ENCODE assay signal across 7 mouse cellular contexts in genomic region chr8:70672325-70673078, GRCm38 (mm10). TPM values are rescaled to one million over a fixed set of nuclear protein-coding genes. Genes with fewer than 3 reads are reported as not detected.
DNase-seq lines count a peak whose midpoint lies in the region; ATAC-seq and TF ChIP-seq lines count a peak whose summit lies in the region.

No protein-coding gene starts in this region.

- WGBS in lung, embryonic 14.5 days = 38% methylated on average over 19 of the region's 19 CpGs
- WGBS in embryonic facial prominence, embryonic 13.5 days = 39% methylated on average over 19 of the region's 19 CpGs
- 40% methylated on average over 19 of the region's 19 CpGs for WGBS in limb, embryonic 11.5 days
- WGBS in small intestine, adult 2 months = 32% methylated on average over 19 of the region's 19 CpGs

- no peak; the same call in 1 of the 2 replicates for ATAC-seq in lung, embryonic 14.5 days (ENCODE audit: insufficient read depth)
- ATAC-seq in embryonic facial prominence, embryonic 13.5 days (ENCODE audit: insufficient number of reproducible peaks, insufficient read depth, low FRiP score, low TSS enrichment, low read depth) = no peak; the same call in 1 of the 2 replicates
- peak; percentile 45; the same call in 1 of the 2 replicates for ATAC-seq in limb, embryonic 11.5 days (ENCODE audit: insufficient number of reproducible peaks, low FRiP score, low TSS enrichment, low read depth)
- no peak for ATAC-seq in inflammation-experienced regulatory T-cells, adult 6 months

- no peak for TF ChIP-seq POLR2A in small intestine, adult 2 months (IDR thresholded peaks at IDR 0.05; ENCODE audit: low read depth, low read length)

- H3K4me1 ChIP-seq in lung, embryonic 14.5 days (ENCODE audit: insufficient read depth) = peaks cover 10% of the 10 kb centered on the region
- H3K4me1 ChIP-seq in embryonic facial prominence, embryonic 13.5 days = peaks cover 18% of the 10 kb centered on the region
- H3K4me1 ChIP-seq in limb, embryonic 11.5 days (ENCODE audit: control insufficient read depth, insufficient read depth, low read length) = peaks cover 12% of the 10 kb centered on the region
- H3K4me1 ChIP-seq in small intestine, adult 2 months (ENCODE audit: control insufficient read depth, insufficient read depth, insufficient read length, low read length) = peaks cover 23% of the 10 kb centered on the region

- TF ChIP-seq CTCF in lung, embryonic 14.5 days (IDR thresholded peaks at IDR 0.05; ENCODE audit: low read depth) = no peak
- no peak for TF ChIP-seq CTCF in small intestine, adult 2 months (IDR thresholded peaks at IDR 0.05; ENCODE audit: extremely low read depth, insufficient read length, insufficient replicate concordance, low read depth, low read length)

- H3K27ac ChIP-seq in lung, embryonic 14.5 days (ENCODE audit: low read depth) = peak overlapping the region; percentile 77
- peak overlapping the region; percentile 89 for H3K27ac ChIP-seq in embryonic facial prominence, embryonic 13.5 days
- H3K27ac ChIP-seq in limb, embryonic 11.5 days (replicated peaks; ENCODE audit: low read depth, low read length) = peak overlapping the region; percentile 59; the same call in 1 of the 2 replicates
- peak overlapping the region; percentile 39 for H3K27ac ChIP-seq in small intestine, adult 2 months (ENCODE audit: insufficient read depth, low read depth, low read length)

- H3K4me3 ChIP-seq in lung, embryonic 14.5 days (ENCODE audit: low read depth, low read length) = peak overlapping the region; percentile 68
- peak overlapping the region; percentile 68 for H3K4me3 ChIP-seq in embryonic facial prominence, embryonic 13.5 days
- H3K4me3 ChIP-seq in limb, embryonic 11.5 days (ENCODE audit: low read depth, low read length) = peak overlapping the region; percentile 66
- H3K4me3 ChIP-seq in small intestine, adult 2 months (ENCODE audit: low read depth, low read length) = peak overlapping the region; percentile 48

- H3K4me2 ChIP-seq in lung, embryonic 14.5 days = peak overlapping the region; percentile 93
- H3K4me2 ChIP-seq in embryonic facial prominence, embryonic 13.5 days = peak overlapping the region; percentile 68
- peak overlapping the region; percentile 43; the same call in 1 of the 2 replicates for H3K4me2 ChIP-seq in limb, embryonic 11.5 days (ENCODE audit: low read depth, severe bottlenecking)

- DNase-seq in lung, embryonic 14.5 days = no peak
- DNase-seq in lung, postnatal 4 days = no peak
- peak; percentile 46 for DNase-seq in limb, embryonic 11.5 days (ENCODE audit: low spot score)
- no peak for DNase-seq in cerebellum, postnatal 14 days

- H3K9me3 ChIP-seq in lung, embryonic 14.5 days (ENCODE audit: low read depth, low read length) = no peaks in the 10 kb centered on the region
- no peaks in the 10 kb centered on the region for H3K9me3 ChIP-seq in embryonic facial prominence, embryonic 13.5 days
- no peaks in the 10 kb centered on the region for H3K9me3 ChIP-seq in limb, embryonic 11.5 days (ENCODE audit: control insufficient read depth, low read length)

- H3K27me3 ChIP-seq in lung, embryonic 14.5 days (ENCODE audit: insufficient read depth, low read length) = no peaks in the 10 kb centered on the region
- H3K27me3 ChIP-seq in embryonic facial prominence, embryonic 13.5 days = no peaks in the 10 kb centered on the region
- H3K27me3 ChIP-seq in limb, embryonic 11.5 days (ENCODE audit: control insufficient read depth, insufficient read depth, low read length) = no peaks in the 10 kb centered on the region
- no peaks in the 10 kb centered on the region for H3K27me3 ChIP-seq in small intestine, adult 2 months (ENCODE audit: control insufficient read depth, insufficient read depth, low read length)

- peaks cover 7% of the 10 kb centered on the region; the same call in 1 of the 2 replicates for H3K36me3 ChIP-seq in lung, embryonic 14.5 days (ENCODE audit: insufficient read depth)
- peaks cover 13% of the 10 kb centered on the region for H3K36me3 ChIP-seq in embryonic facial prominence, embryonic 13.5 days
- no peaks in the 10 kb centered on the region for H3K36me3 ChIP-seq in limb, embryonic 11.5 days (ENCODE audit: control insufficient read depth, insufficient read depth, low read length)
- no peaks in the 10 kb centered on the region for H3K36me3 ChIP-seq in small intestine, adult 2 months (ENCODE audit: control insufficient read depth, insufficient read depth, low read length)

- H3K9ac ChIP-seq in lung, embryonic 14.5 days = peak overlapping the region; percentile 53
- H3K9ac ChIP-seq in embryonic facial prominence, embryonic 13.5 days = peak overlapping the region; percentile 71
- peak overlapping the region; percentile 70 for H3K9ac ChIP-seq in limb, embryonic 11.5 days (ENCODE audit: low read length)

RNA-seq across cellular contexts. Expression of gene Lsm4, which starts 0.5 kb away (rescaled TPM):
- 305 and 327 TPM in 2 replicates for polyA plus RNA-seq in lung, embryonic 14.5 days (2014; fragmentation: Nextera tagmentation; extraction: Ambion mirVana)
- polyA plus RNA-seq in embryonic facial prominence, embryonic 13.5 days (2015; fragmentation: Nextera tagmentation; extraction: Ambion mirVana) = 248 and 270 TPM in 2 replicates
- 356 and 388 TPM in 2 replicates for polyA plus RNA-seq in limb, embryonic 11.5 days (2014; fragmentation: Nextera tagmentation; extraction: Ambion mirVana)
- 109 and 152 TPM in 2 replicates for polyA plus RNA-seq in small intestine, adult 2 months (2012; rRNA removed)
- 100 to 1,000 TPM in 1 of 3 experiments, 10 to 100 TPM in 2; 79.0 to 128 (median 97.8) TPM for polyA plus RNA-seq in inflammation-experienced regulatory T-cells, adult 6 months (2017; shearing (Covaris generic))

RNA-seq across cellular contexts. Expression of gene Pgpep1, which starts 12.3 kb away (rescaled TPM):
- 46.6 and 48.2 TPM in 2 replicates for polyA plus RNA-seq in lung, embryonic 14.5 days (2014; fragmentation: Nextera tagmentation; extraction: Ambion mirVana)
- polyA plus RNA-seq in embryonic facial prominence, embryonic 13.5 days (2015; fragmentation: Nextera tagmentation; extraction: Ambion mirVana) = 50.5 and 63.1 TPM in 2 replicates
- polyA plus RNA-seq in limb, embryonic 11.5 days (2014; fragmentation: Nextera tagmentation; extraction: Ambion mirVana) = 48.9 and 59.4 TPM in 2 replicates
- 49.5 and 129 TPM in 2 replicates for polyA plus RNA-seq in small intestine, adult 2 months (2012; rRNA removed)
- polyA plus RNA-seq in inflammation-experienced regulatory T-cells, adult 6 months (2017; shearing (Covaris generic)) = 1 to 10 TPM; 3.8 to 6.4 (median 4.8) TPM

RNA-seq across cellular contexts. Expression of gene Jund, which starts 26.2 kb away (rescaled TPM):
- polyA plus RNA-seq in lung, embryonic 14.5 days (2014; fragmentation: Nextera tagmentation; extraction: Ambion mirVana) = 70.1 and 72.9 TPM in 2 replicates
- 54.7 and 68.5 TPM in 2 replicates for polyA plus RNA-seq in embryonic facial prominence, embryonic 13.5 days (2015; fragmentation: Nextera tagmentation; extraction: Ambion mirVana)
- 104 and 109 TPM in 2 replicates for polyA plus RNA-seq in limb, embryonic 11.5 days (2014; fragmentation: Nextera tagmentation; extraction: Ambion mirVana)
- 419 and 1,098 TPM in 2 replicates for polyA plus RNA-seq in small intestine, adult 2 months (2012; rRNA removed)
- polyA plus RNA-seq in inflammation-experienced regulatory T-cells, adult 6 months (2017; shearing (Covaris generic)) = 10 to 100 TPM; 13.9 to 23.2 (median 16.6) TPM

RNA-seq across cellular contexts. Expression of gene Iqcn, which starts 30.8 kb away (rescaled TPM):
- 0.04 TPM in 1 of 2 replicates, not detected in the other for polyA plus RNA-seq in lung, embryonic 14.5 days (2014; fragmentation: Nextera tagmentation; extraction: Ambion mirVana)
- 0.07 TPM in 1 of 2 replicates, not detected in the other for polyA plus RNA-seq in embryonic facial prominence, embryonic 13.5 days (2015; fragmentation: Nextera tagmentation; extraction: Ambion mirVana)
- not detected in 2 replicates for polyA plus RNA-seq in limb, embryonic 11.5 days (2014; fragmentation: Nextera tagmentation; extraction: Ambion mirVana)
- 0.03 and 0.05 TPM in 2 replicates for polyA plus RNA-seq in small intestine, adult 2 months (2012; rRNA removed)
- not detected for polyA plus RNA-seq in inflammation-experienced regulatory T-cells, adult 6 months (2017; shearing (Covaris generic))

RNA-seq across cellular contexts. Expression of gene Gdf15, which starts 40.2 kb away (rescaled TPM):
- 0.12 and 0.22 TPM in 2 replicates for polyA plus RNA-seq in lung, embryonic 14.5 days (2014; fragmentation: Nextera tagmentation; extraction: Ambion mirVana)
- polyA plus RNA-seq in embryonic facial prominence, embryonic 13.5 days (2015; fragmentation: Nextera tagmentation; extraction: Ambion mirVana) = 0.14 and 0.22 TPM in 2 replicates
- 0.15 TPM in 1 of 2 replicates, not detected in the other for polyA plus RNA-seq in limb, embryonic 11.5 days (2014; fragmentation: Nextera tagmentation; extraction: Ambion mirVana)
- 4.1 and 6.7 TPM in 2 replicates for polyA plus RNA-seq in small intestine, adult 2 months (2012; rRNA removed)
- not detected for polyA plus RNA-seq in inflammation-experienced regulatory T-cells, adult 6 months (2017; shearing (Covaris generic))

Comparison
In these comparisons a context has a peak if more than half of its experiments do, and no peak if none do; other contexts are left out.
1. H3K27ac ChIP-seq: peak in every context shown above with its lines; median percentile 89 in embryonic facial prominence, embryonic 13.5 days; 77 in lung, embryonic 14.5 days; 59 in limb, embryonic 11.5 days; 39 in small intestine, adult 2 months.
2. H3K4me2 ChIP-seq: peak in every context shown above with its lines; median percentile 93 in lung, embryonic 14.5 days; 68 in embryonic facial prominence, embryonic 13.5 days; 43 in limb, embryonic 11.5 days.